ENCODE assay signal across 8 mouse cellular contexts in genomic region chr9:118168544-118168943, GRCm38 (mm10). TPM values are rescaled to one million over a fixed set of nuclear protein-coding genes. Genes with fewer than 3 reads are reported as not detected.
DNase-seq lines count a peak whose midpoint lies in the region; TF ChIP-seq lines count a peak whose summit lies in the region.

No protein-coding gene starts in this region.

- no peak for TF ChIP-seq POLR2A in spleen, adult 2 months (IDR thresholded peaks at IDR 0.05; ENCODE audit: low read depth, low read length)

- 40% methylated on average over 5 of the region's 5 CpGs for WGBS in spleen, adult 2 months
- 45% methylated on average over 5 of the region's 5 CpGs for WGBS in large intestine, adult 2 months

- no peaks in the 10 kb centered on the region for H3K36me3 ChIP-seq in spleen, adult 2 months (ENCODE audit: control insufficient read depth, insufficient read depth, low read length)

- no peak overlapping the region for H3K4me3 ChIP-seq in spleen, adult 2 months (ENCODE audit: extremely low read depth, insufficient read depth, insufficient read length)

- H3K4me1 ChIP-seq in spleen, adult 2 months (ENCODE audit: control insufficient read depth, insufficient read depth, insufficient read length) = no peaks in the 10 kb centered on the region

- peak; percentile 16; the same call in 1 of the 2 replicates for TF ChIP-seq CTCF in spleen, adult 2 months (IDR thresholded peaks at IDR 0.05; ENCODE audit: extremely low read depth, insufficient read depth, insufficient read length, insufficient replicate concordance)

- H3K27me3 ChIP-seq in spleen, adult 2 months (ENCODE audit: control insufficient read depth, insufficient read depth, low read length) = no peaks in the 10 kb centered on the region

- no peak overlapping the region for H3K27ac ChIP-seq in spleen, adult 2 months (ENCODE audit: insufficient read depth, low read length)

- peak; percentile 36 to 53 for DNase-seq in cerebellum, postnatal 10 days
- DNase-seq in cerebellum, postnatal 36 days = no peak
- peak in 1 of 2 experiments; percentile 6 for DNase-seq in spleen, adult 2 months (ENCODE audit: low read depth in 1 of 2, low spot score in 2 of 2)
- DNase-seq in spleen, postnatal 10 days (ENCODE audit: low spot score in 2 of 2) = no peak
- peak; percentile 11 for DNase-seq in large intestine, adult 2 months (ENCODE audit: low read depth, low spot score)
- DNase-seq in thymus, postnatal 25 days = peak; percentile 32
- DNase-seq in urinary bladder, adult 2 months (ENCODE audit: low spot score) = no peak
- DNase-seq in gastrocnemius, postnatal 25 days = no peak

RNA-seq across cellular contexts. Expression of gene Cmc1, which starts 18.6 kb away (rescaled TPM):
- polyA plus RNA-seq in spleen, adult 2 months (2012; rRNA removed) = 0.89 and 0.92 TPM in 2 replicates
- polyA plus RNA-seq in large intestine, adult 2 months (2012; rRNA removed) = 2.7 and 2.9 TPM in 2 replicates
- polyA plus RNA-seq in urinary bladder, adult 2 months (2012; rRNA removed) = 22.0 and 24.6 TPM in 2 replicates
- 10 to 100 TPM; 15.4 to 18.5 TPM for total RNA-seq in gastrocnemius, postnatal 25 days (2021)

Comparison
In these comparisons a context has a peak if more than half of its experiments do, and no peak if none do; other contexts are left out.
1. DNase-seq: peak in cerebellum, postnatal 10 days (2 of 2), large intestine, adult 2 months (single experiment) and thymus, postnatal 25 days (single experiment); none in cerebellum, postnatal 36 days (0 of 2), spleen, postnatal 10 days (0 of 2), urinary bladder, adult 2 months (single experiment) and gastrocnemius, postnatal 25 days (single experiment).